Mouse (Mus musculus) CH12.LX (cell line): ENCODE results near the gene Ppt2. TPM values are rescaled to one million over a fixed set of nuclear protein-coding genes. Genes with fewer than 3 reads are reported as not detected.

ENCODE experiments used
- DNase-seq: peaks from one replicate; pipeline ENCODE4 v3.0.0-alpha.2; 2013; ENCODE audit errors: extremely low read depth
- H3K27ac ChIP-seq: 2 replicates; pipeline ENCODE4 v1.5.1; 2012; ENCODE audit warnings: low read depth, mild to moderate bottlenecking, control low read depth, moderate library complexity; ENCODE audit not compliant: insufficient read depth
- H3K27me3 ChIP-seq: replicated peaks from 2 replicates; pipeline ENCODE3; 2012; ENCODE audit warnings: inconsistent platforms
- H3K36me3 ChIP-seq, 2 experiments: replicated peaks in 1 of 2; 2 replicates each; pipeline versions ENCODE3 to v1.6.1; 2012; ENCODE audit warnings: inconsistent platforms in 1 of 2, low read length in 1 of 2, mild to moderate bottlenecking in 1 of 2, mixed read lengths in 1 of 2, moderate library complexity in 1 of 2; ENCODE audit not compliant: control insufficient read depth in 1 of 2, insufficient read depth in 1 of 2
- H3K4me1 ChIP-seq, 2 experiments: 2 replicates each; pipeline ENCODE4 v1.6.1; 2012; ENCODE audit warnings: inconsistent platforms in 1 of 2, moderate library complexity in 1 of 2; ENCODE audit not compliant: insufficient read depth in 2 of 2, control insufficient read depth in 1 of 2
- H3K4me2 ChIP-seq: 2 replicates; pipeline ENCODE4 v1.6.1; 2012; ENCODE audit warnings: low read depth, mild to moderate bottlenecking, control low read depth; ENCODE audit not compliant: poor library complexity, insufficient read depth, severe bottlenecking
- H3K4me3 ChIP-seq, 3 experiments: fragments of 150-350 bp in 1 of 3; sonication (generic) in 1 of 3; replicated peaks in 1 of 3; 2 replicates each; pipeline versions ENCODE3 to v1.5.1; 2011 to 2012; ENCODE audit warnings: low read depth in 2 of 3, low read length in 2 of 3, mild to moderate bottlenecking in 2 of 3, moderate library complexity in 2 of 3, control low read depth in 1 of 3, improper control_type of control experiment in 1 of 3, inconsistent platforms in 1 of 3, mixed read lengths in 1 of 3; ENCODE audit not compliant: poor library complexity in 1 of 3
- H3K79me2 ChIP-seq: replicated peaks from 2 replicates; pipeline ENCODE4 v1.6.1; 2012; ENCODE audit warnings: mild to moderate bottlenecking, moderate library complexity; ENCODE audit not compliant: control insufficient read depth, poor library complexity, insufficient read depth, severe bottlenecking; ENCODE audit errors: extremely low read depth
- H3K9ac ChIP-seq: 2 replicates; pipeline ENCODE4 v1.6.1; 2012; ENCODE audit warnings: low read depth, mild to moderate bottlenecking, control low read depth, moderate library complexity; ENCODE audit not compliant: insufficient read depth
- H3K9me3 ChIP-seq: replicated peaks from 2 replicates; pipeline ENCODE3; 2012; ENCODE audit warnings: low read length, inconsistent platforms, mixed read lengths
- BHLHE40 ChIP-seq: IDR thresholded peaks from 2 replicates; pipeline ENCODE4 v1.6.1; 2011; ENCODE audit warnings: mild to moderate bottlenecking, low read depth, low read length, improper control_type of control experiment
- CHD1 ChIP-seq: IDR thresholded peaks from 2 replicates; pipeline ENCODE4 v1.6.1; 2012; ENCODE audit warnings: low read depth, low read length, improper control_type of control experiment, inconsistent platforms
- CHD2 ChIP-seq: IDR thresholded peaks from 2 replicates; pipeline ENCODE4 v1.6.1; 2011; ENCODE audit warnings: low read length, improper control_type of control experiment
- E2F4 ChIP-seq: IDR thresholded peaks from 2 replicates; pipeline ENCODE4 v1.6.1; 2011; ENCODE audit warnings: low read depth, low read length, improper control_type of control experiment; ENCODE audit not compliant: insufficient replicate concordance
- EP300 ChIP-seq: IDR thresholded peaks from 2 replicates; pipeline ENCODE4 v1.6.1; 2011; ENCODE audit warnings: low read length, improper control_type of control experiment
- ETS1 ChIP-seq: conservative IDR thresholded peaks from 2 replicates; pipeline ENCODE4 v1.6.1; 2012; ENCODE audit warnings: low read depth, mild to moderate bottlenecking, inconsistent platforms, low read length, improper control_type of control experiment, moderate library complexity
- JUN ChIP-seq: IDR thresholded peaks from 2 replicates; pipeline ENCODE4 v1.6.1; 2011; ENCODE audit warnings: low read depth, mild to moderate bottlenecking, low read length, improper control_type of control experiment, moderate library complexity; ENCODE audit not compliant: insufficient read depth
- JUND ChIP-seq: conservative IDR thresholded peaks from 2 replicates; pipeline ENCODE4 v1.6.1; 2011; ENCODE audit warnings: low read depth, low read length, improper control_type of control experiment
- MAFK ChIP-seq: IDR thresholded peaks from 2 replicates; pipeline ENCODE4 v1.6.1; 2011; ENCODE audit warnings: low read length, improper control_type of control experiment; ENCODE audit not compliant: insufficient replicate concordance
- MXI1 ChIP-seq: IDR thresholded peaks from 2 replicates; pipeline ENCODE4 v1.6.1; 2011; ENCODE audit warnings: mild to moderate bottlenecking, low read depth, low read length, improper control_type of control experiment
- MYC ChIP-seq: IDR thresholded peaks from 2 replicates; pipeline ENCODE4 v1.6.1; 2011; ENCODE audit warnings: low read depth, mild to moderate bottlenecking, improper control_type of control experiment, low read length
- NELFE ChIP-seq: IDR thresholded peaks from 2 replicates; pipeline ENCODE4 v1.6.1; 2011; ENCODE audit warnings: low read depth, low read length, improper control_type of control experiment
- NRF1 ChIP-seq: IDR thresholded peaks from 2 replicates; pipeline ENCODE4 v1.6.1; 2014; ENCODE audit warnings: low read depth, mild to moderate bottlenecking, inconsistent platforms, low read length, improper control_type of control experiment, moderate library complexity
- PAX5 ChIP-seq: IDR thresholded peaks from 2 replicates; pipeline ENCODE4 v1.6.1; 2012; ENCODE audit warnings: low read length, inconsistent platforms, mixed read lengths
- POLR2A ChIP-seq: IDR thresholded peaks from 2 replicates; pipeline ENCODE4 v1.6.1; 2011; ENCODE audit warnings: low read depth, mild to moderate bottlenecking, improper control_type of control experiment, low read length
- POLR2AphosphoS2 ChIP-seq: IDR thresholded peaks from 2 replicates; pipeline ENCODE4 v1.6.1; 2011; ENCODE audit warnings: low read depth, low read length, improper control_type of control experiment
- RCOR1 ChIP-seq: conservative IDR thresholded peaks from 2 replicates; pipeline ENCODE4 v1.6.1; 2012; ENCODE audit warnings: low read depth, mild to moderate bottlenecking, inconsistent platforms, low read length, improper control_type of control experiment
- SIN3A ChIP-seq: IDR thresholded peaks from 2 replicates; pipeline ENCODE4 v1.6.1; 2012; ENCODE audit warnings: low read length, improper control_type of control experiment, inconsistent platforms
- SMC3 ChIP-seq: IDR thresholded peaks from 2 replicates; pipeline ENCODE4 v1.6.1; 2011; ENCODE audit warnings: low read depth, low read length, improper control_type of control experiment
- TBP ChIP-seq: conservative IDR thresholded peaks from 2 replicates; pipeline ENCODE4 v1.6.1; 2011; ENCODE audit warnings: low read depth, low read length, improper control_type of control experiment
- TCF12 ChIP-seq: IDR thresholded peaks from 2 replicates; pipeline ENCODE4 v1.6.1; 2014; ENCODE audit warnings: low read depth, mild to moderate bottlenecking, inconsistent platforms, low read length, improper control_type of control experiment
- UBTF ChIP-seq: IDR thresholded peaks from 2 replicates; pipeline ENCODE4 v1.6.1; 2012; ENCODE audit warnings: low read depth, mild to moderate bottlenecking, inconsistent platforms, low read length, improper control_type of control experiment, moderate library complexity
- USF1 ChIP-seq: IDR thresholded peaks from 2 replicates; pipeline ENCODE4 v1.6.1; 2014; ENCODE audit warnings: low read depth, mild to moderate bottlenecking, inconsistent platforms, low read length, improper control_type of control experiment
- USF2 ChIP-seq: conservative IDR thresholded peaks from 2 replicates; pipeline ENCODE4 v1.6.1; 2011; ENCODE audit warnings: low read depth, low read length, improper control_type of control experiment
- ZKSCAN1 ChIP-seq: IDR thresholded peaks from 2 replicates; pipeline ENCODE4 v1.6.1; 2012; ENCODE audit warnings: low read depth, inconsistent platforms, low read length, improper control_type of control experiment, borderline replicate concordance
- ZMIZ1 ChIP-seq: IDR thresholded peaks from 2 replicates; pipeline ENCODE4 v1.6.1; 2012; ENCODE audit warnings: low read depth, mild to moderate bottlenecking, inconsistent platforms, low read length, improper control_type of control experiment
- dilution Hi-C: fragments of 300-500 bp; cut with MboI; formaldehyde crosslinking; loops from 2 replicates; pipeline ENCODE4 v1.14.3; 2020; ENCODE audit warnings: low sequenced_read_pairs; ENCODE audit not compliant: extremely low pct_unique_long_range_greater_than_20kb, extremely low pct_ligation_motif_present
- in situ Hi-C: fragments of 300-500 bp; cut with MboI; formaldehyde crosslinking; loops from 3 replicates; pipeline ENCODE4 v1.14.3; 2019; ENCODE audit warnings: low sequenced_read_pairs, low pct_ligation_motif_present, low pct_unique_long_range_greater_than_20kb, mixed read lengths
- polyA plus RNA-seq: library from polyadenylated mRNA; unstranded; fragments of >175 nt; gene quantifications from 2 replicates; pipeline ENCODE4 v1.2.1, GENCODE M21; 2012; ENCODE audit warnings: low read depth; ENCODE audit not compliant: insufficient read length
- total RNA-seq, 2 experiments: library from RNA; depleted of rRNA; stranded (reverse); fragments of 300-350 nt in 1 of 2; fragments of >200 nt in 1 of 2; gene quantifications; 2 replicates each; pipeline ENCODE4 v1.2.3; 2012 to 2014

The Ppt2 gene
- total and polyA plus RNA-seq, 3 experiments = 0.84 to 1.9 TPM; not detected in 1

GRCm38 (mm10) chr17:34629221-34629751, 976 bp upstream of the Ppt2 start, which contains the start of gene Prrt1:
Gene Prrt1, plus strand, starts transcription at chr17:34629533.
- Histone ChIP-seq H3K79me2 (no peaks in the 10 kb centered on the region), H3K4me2 (no peak within 1 kb of the TSS), H3K27me3 (peaks cover 64% of the 10 kb centered on the region), H3K4me1 (peaks cover 2 to 3% of the 10 kb centered on the region in 2 experiments; a peak in 2 of 4 replicates)
- TF ChIP-seq TCF12 (no peak), NRF1 (no peak), POLR2AphosphoS2 (no peak), TBP (no peak), NELFE (no peak), JUND (no peak), PAX5 (no peak), CHD1 (no peak), USF2 (no peak), JUN (no peak), CHD2 (no peak), EP300 (no peak), MAFK (no peak), MXI1 (no peak), USF1 (no peak)
- TF ChIP-seq, all 38 proteins: peak for 0
- DNase-seq = no peak
- peaks cover 2% of the 10 kb centered on the region for H3K9me3 ChIP-seq
- no peaks in the 10 kb centered on the region for H3K36me3 ChIP-seq
- no peak within 1 kb of the TSS for H3K9ac ChIP-seq
- no peak within 1 kb of the TSS for H3K4me3 ChIP-seq
- no peak within 1 kb of the TSS for H3K27ac ChIP-seq
- in situ Hi-C loops (no loop called here), dilution Hi-C loops (no loop called here)

- Histone ChIP-seq H3K9me3 (peaks cover 2% of the 10 kb centered on the region), H3K79me2 (no peaks in the 10 kb centered on the region)
- TF ChIP-seq POLR2AphosphoS2 = no peak
- TF ChIP-seq JUND = no peak
- no peak for TF ChIP-seq JUN
- no peak for TF ChIP-seq SMC3
- no peak for TF ChIP-seq USF1
- no peak for TF ChIP-seq UBTF
- no peak for TF ChIP-seq NRF1
- TF ChIP-seq ZMIZ1 = no peak
- TF ChIP-seq EP300 = no peak
- no peak for TF ChIP-seq USF2
- TF ChIP-seq E2F4 = no peak
- no peak for TF ChIP-seq MXI1
- no peak for TF ChIP-seq MYC
- TF ChIP-seq RCOR1 = no peak
- TF ChIP-seq TBP = no peak
- no peak for TF ChIP-seq BHLHE40
- no peak for TF ChIP-seq POLR2A
- TF ChIP-seq SIN3A = no peak
- TF ChIP-seq ETS1 = no peak
- TF ChIP-seq ZKSCAN1 = no peak
- TF ChIP-seq, all 38 proteins: peak for 0
- dilution Hi-C loops = no loop called here
- Histone ChIP-seq H3K4me3 (no peak overlapping the region), H3K27me3 (peaks cover 57% of the 10 kb centered on the region), H3K9ac (no peak overlapping the region), H3K27ac (no peak overlapping the region), H3K4me1 (peaks cover 2 to 3% of the 10 kb centered on the region in 2 experiments; a peak in 2 of 4 replicates), H3K4me2 (no peak overlapping the region), H3K36me3 (no peaks in the 10 kb centered on the region)
- DNase-seq = no peak
- in situ Hi-C loops = no loop called here
These were observed 296 bp upstream of the Ppt2 start for GRCm38 (mm10) chr17:34628644-34628967.
